Mouse (Mus musculus) midbrain, embryonic 14.5 days (tissue): ENCODE data around the gene Fermt2. TPM values are rescaled to one million over a fixed set of nuclear protein-coding genes. Genes with fewer than 3 reads are reported as not detected.

Experiments used
- ATAC-seq: fragments of 200-750 bp; cut with Nextera tagmentation; 2 replicates; pipeline ENCODE4 v1.8.0; 2017; ENCODE audit warnings: moderate number of reproducible peaks, moderate library complexity; ENCODE audit not compliant: low FRiP score, low TSS enrichment
- DNase-seq: peaks from one replicate; pipeline ENCODE4 v3.0.0-alpha.2; 2015
- H3K27ac ChIP-seq: fragments of 300-500 bp; sonication (generic); replicated peaks from 2 replicates; pipeline ENCODE4 v1.5.1; 2014; ENCODE audit warnings: mild to moderate bottlenecking, low read depth, low read length, moderate library complexity
- H3K27me3 ChIP-seq: fragments of 300-500 bp; sonication (generic); 2 replicates; pipeline ENCODE4 v1.6.1; 2014; ENCODE audit warnings: low read length, control low read depth, mixed read lengths; ENCODE audit not compliant: control insufficient read depth, insufficient read depth
- H3K36me3 ChIP-seq: fragments of 300-500 bp; sonication (generic); 2 replicates; pipeline ENCODE4 v1.6.1; 2014; ENCODE audit warnings: low read length, control low read depth; ENCODE audit not compliant: control insufficient read depth, insufficient read depth
- H3K4me1 ChIP-seq: fragments of 300-500 bp; sonication (generic); 2 replicates; pipeline ENCODE4 v1.6.1; 2014; ENCODE audit warnings: mild to moderate bottlenecking, antibody characterized with exemption, low read length, control low read depth; ENCODE audit not compliant: control insufficient read depth, insufficient read depth
- H3K4me2 ChIP-seq: fragments of 300-500 bp; sonication (generic); 2 replicates; pipeline ENCODE4 v1.6.1; 2014; ENCODE audit warnings: mild to moderate bottlenecking, low read length, moderate library complexity
- H3K4me3 ChIP-seq: fragments of 300-500 bp; sonication (generic); replicated peaks from 2 replicates; pipeline ENCODE4 v1.5.1; 2014; ENCODE audit warnings: low read depth, low read length
- H3K9ac ChIP-seq: fragments of 300-500 bp; sonication (generic); replicated peaks from 2 replicates; pipeline ENCODE4 v1.6.1; 2014; ENCODE audit warnings: mild to moderate bottlenecking, low read length, moderate library complexity
- H3K9me3 ChIP-seq: fragments of 300-500 bp; sonication (generic); 2 replicates; pipeline ENCODE4 v1.6.1; 2016; ENCODE audit warnings: low read length, control low read depth, mixed read lengths; ENCODE audit not compliant: control insufficient read depth
- whole genome bisulfite sequencing: fragments of 180-500 bp; shearing (Covaris S2); extraction: QIAGEN DNeasy Blood & Tissue Kit; methylation state at CpG from one replicate; pipeline ENCODE4 v1.1.7; 2014; 5-methylcytosine and 5-hydroxymethylcytosine counted together
- polyA plus RNA-seq: library from polyadenylated mRNA; unstranded; fragments of >200 nt; fragmentation: Nextera tagmentation; extraction: Ambion mirVana; gene quantifications from 2 replicates; pipeline ENCODE4 v1.2.1, GENCODE M21; 2014

Fermt2 gene
- polyA plus RNA-seq, 1 experiment from 2014 or later, result 49.1 TPM

- Histone ChIP-seq H3K27me3 (no peaks in the 10 kb centered on the region), H3K4me1 (no peaks in the 10 kb centered on the region), H3K4me2 (no peak overlapping the region), H3K4me3 (no peak overlapping the region), H3K27ac (no peak overlapping the region), H3K9ac (no peak overlapping the region), H3K36me3 (no peaks in the 10 kb centered on the region), H3K9me3 (no peaks in the 10 kb centered on the region)
- no peak for ATAC-seq
- 88% methylated on average over 4 of the region's 4 CpGs for WGBS
- no peak for DNase-seq
These were observed 22.5 kb upstream of the Fermt2 start for GRCm38 (mm10) chr14:45552431-45552830.

GRCm38 (mm10) chr14:45551121-45551768, 21.3 kb upstream of the Fermt2 start:
- Histone ChIP-seq H3K4me1 (no peaks in the 10 kb centered on the region), H3K9ac (no peak overlapping the region), H3K9me3 (no peaks in the 10 kb centered on the region), H3K36me3 (no peaks in the 10 kb centered on the region), H3K27me3 (no peaks in the 10 kb centered on the region), H3K27ac (0 out of 2 replicates have a peak overlapping the region, but pooled peaks have one; percentile 42), H3K4me2 (peak overlapping the region; percentile 19), H3K4me3 (no peak overlapping the region)
- 58% methylated on average over 17 of the region's 17 CpGs for WGBS
- peak; percentile 85 for DNase-seq
- ATAC-seq, result peak; percentile 84

- Histone ChIP-seq H3K4me1 (no peaks in the 10 kb centered on the region), H3K27me3 (no peaks in the 10 kb centered on the region), H3K27ac (no peak overlapping the region), H3K36me3 (no peaks in the 10 kb centered on the region), H3K9ac (no peak overlapping the region), H3K4me3 (no peak overlapping the region), H3K4me2 (no peak overlapping the region), H3K9me3 (no peaks in the 10 kb centered on the region)
- DNase-seq, result no peak
- ATAC-seq, result no peak
- WGBS, result 81% methylated on average over 13 of the region's 13 CpGs
These were observed 20.2 kb upstream of the Fermt2 start for GRCm38 (mm10) chr14:45550010-45550647.

- DNase-seq, result no peak
- no peaks in the 10 kb centered on the region for H3K27me3 ChIP-seq
- no peak overlapping the region for H3K4me3 ChIP-seq
- H3K27ac ChIP-seq, result no peak overlapping the region
- H3K9ac ChIP-seq, result no peak overlapping the region
- no peaks in the 10 kb centered on the region for H3K9me3 ChIP-seq
- H3K4me2 ChIP-seq, result no peak overlapping the region
- WGBS, result 79% methylated on average over 3 of the region's 3 CpGs
- H3K4me1 ChIP-seq, result no peaks in the 10 kb centered on the region
- no peak for ATAC-seq
- H3K36me3 ChIP-seq, result no peaks in the 10 kb centered on the region
These were observed 18.2 kb upstream of the Fermt2 start for GRCm38 (mm10) chr14:45548118-45548517.

GRCm38 (mm10) chr14:45544905-45545304, 15.0 kb upstream of the Fermt2 start:
- no peaks in the 10 kb centered on the region for H3K36me3 ChIP-seq
- no peak overlapping the region for H3K4me2 ChIP-seq
- no peaks in the 10 kb centered on the region; the same call in 1 of the 2 replicates for H3K4me1 ChIP-seq
- no peak for ATAC-seq
- H3K27me3 ChIP-seq, result no peaks in the 10 kb centered on the region
- 91% methylated on average over 7 of the region's 7 CpGs for WGBS
- no peaks in the 10 kb centered on the region for H3K9me3 ChIP-seq
- DNase-seq, result no peak
- no peak overlapping the region for H3K4me3 ChIP-seq
- no peak overlapping the region for H3K9ac ChIP-seq
- H3K27ac ChIP-seq, result no peak overlapping the region

- H3K27ac ChIP-seq, result no peak overlapping the region
- H3K9ac ChIP-seq, result no peak overlapping the region
- H3K4me1 ChIP-seq, result no peaks in the 10 kb centered on the region; the same call in 1 of the 2 replicates
- DNase-seq, result no peak
- WGBS, result 80% methylated on average over 5 of the region's 6 CpGs
- no peak; the same call in 1 of the 2 replicates for ATAC-seq
- no peaks in the 10 kb centered on the region for H3K27me3 ChIP-seq
- H3K36me3 ChIP-seq, result no peaks in the 10 kb centered on the region
- no peak overlapping the region for H3K4me3 ChIP-seq
- no peak overlapping the region for H3K4me2 ChIP-seq
- H3K9me3 ChIP-seq, result no peaks in the 10 kb centered on the region
These were observed 14.1 kb upstream of the Fermt2 start for GRCm38 (mm10) chr14:45544026-45544425.

- WGBS, result 44% methylated on average over 12 of the region's 12 CpGs
These were observed 9.9 kb upstream of the Fermt2 start for GRCm38 (mm10) chr14:45539659-45540468.

GRCm38 (mm10) chr14:45530364-45531345, 737 bp upstream of the Fermt2 start:
- H3K36me3 ChIP-seq, result no peaks in the 10 kb centered on the region
- DNase-seq (no peak), ATAC-seq (no peak)
- H3K4me2 ChIP-seq, result peak overlapping the region; percentile 77
- 1% methylated on average over 37 of the region's 37 CpGs for WGBS
- H3K27me3 ChIP-seq, result no peaks in the 10 kb centered on the region
- peak overlapping the region; percentile 79 for H3K4me3 ChIP-seq
- H3K9me3 ChIP-seq, result no peaks in the 10 kb centered on the region
- H3K4me1 ChIP-seq, result peaks cover 21% of the 10 kb centered on the region; the same call in 1 of the 2 replicates
- peak overlapping the region; percentile 78 for H3K9ac ChIP-seq
- H3K27ac ChIP-seq, result peak overlapping the region; percentile 90

More at GRCm38 (mm10) chr14:45539659-45540468, 9.9 kb upstream of the Fermt2 start:
- H3K4me2 ChIP-seq, result no peak overlapping the region
- no peaks in the 10 kb centered on the region; the same call in 1 of the 2 replicates for H3K4me1 ChIP-seq
- H3K9me3 ChIP-seq, result no peaks in the 10 kb centered on the region
- H3K27me3 ChIP-seq, result no peaks in the 10 kb centered on the region
- H3K27ac ChIP-seq, result no peak overlapping the region; the same call in 1 of the 2 replicates
- no peak overlapping the region for H3K4me3 ChIP-seq
- DNase-seq (peak; percentile 85), ATAC-seq (peak; percentile 64; the same call in 1 of the 2 replicates)
- no peaks in the 10 kb centered on the region for H3K36me3 ChIP-seq
- no peak overlapping the region for H3K9ac ChIP-seq
